Mouse (Mus musculus) splenic B cell, adult 2 months (primary cell): Measurements from ENCODE around the gene Psmb7.

Source experiments
- DNase-seq: peaks from one replicate; pipeline ENCODE4 v3.0.0-alpha.2; 2011; ENCODE audit warnings: low read depth, low spot score
- H3K27me3 ChIP-seq: 2 replicates; pipeline ENCODE4 v1.6.1; 2012; ENCODE audit warnings: mild to moderate bottlenecking, low read length, moderate library complexity, mixed read lengths; ENCODE audit not compliant: control insufficient read depth, poor library complexity, insufficient read depth, severe bottlenecking
- H3K36me3 ChIP-seq: 2 replicates; pipeline ENCODE4 v1.6.1; 2012; ENCODE audit warnings: mild to moderate bottlenecking, low read length, moderate library complexity, mixed read lengths; ENCODE audit not compliant: control insufficient read depth, poor library complexity, insufficient read depth, severe bottlenecking

Psmb7 gene

GRCm38 (mm10) chr2:38653293-38653619, 9.4 kb upstream of the Psmb7 start:
- Histone ChIP-seq H3K27me3 (no peaks in the 10 kb centered on the region), H3K36me3 (no peaks in the 10 kb centered on the region)
- DNase-seq = no peak

GRCm38 (mm10) chr2:38652565-38653292, 8.8 kb upstream of the Psmb7 start:
- no peaks in the 10 kb centered on the region for H3K36me3 ChIP-seq
- no peak for DNase-seq
- H3K27me3 ChIP-seq = no peaks in the 10 kb centered on the region

DNA sequence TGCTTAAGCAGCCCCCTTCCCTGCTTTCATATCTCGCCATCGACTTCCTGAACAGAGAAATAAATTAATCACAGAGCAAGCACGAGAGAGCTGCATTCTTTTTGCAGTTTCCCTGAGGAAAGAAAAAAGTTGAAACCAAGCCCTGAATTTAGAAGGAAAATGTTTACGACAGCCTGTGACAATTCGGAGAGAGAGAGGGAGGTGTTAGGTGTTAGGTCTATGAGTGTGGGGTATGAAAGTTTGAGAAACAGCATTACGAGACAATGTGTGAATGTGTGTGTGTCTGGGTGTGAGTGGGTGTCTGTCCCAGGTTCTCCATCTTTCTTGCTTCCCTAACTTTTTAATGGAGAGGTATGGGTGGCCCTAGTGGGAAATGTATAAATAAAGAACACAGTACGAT, 8.2 kb upstream of the Psmb7 start:
- Histone ChIP-seq H3K27me3 (no peaks in the 10 kb centered on the region), H3K36me3 (no peaks in the 10 kb centered on the region)
- DNase-seq = no peak

DNA sequence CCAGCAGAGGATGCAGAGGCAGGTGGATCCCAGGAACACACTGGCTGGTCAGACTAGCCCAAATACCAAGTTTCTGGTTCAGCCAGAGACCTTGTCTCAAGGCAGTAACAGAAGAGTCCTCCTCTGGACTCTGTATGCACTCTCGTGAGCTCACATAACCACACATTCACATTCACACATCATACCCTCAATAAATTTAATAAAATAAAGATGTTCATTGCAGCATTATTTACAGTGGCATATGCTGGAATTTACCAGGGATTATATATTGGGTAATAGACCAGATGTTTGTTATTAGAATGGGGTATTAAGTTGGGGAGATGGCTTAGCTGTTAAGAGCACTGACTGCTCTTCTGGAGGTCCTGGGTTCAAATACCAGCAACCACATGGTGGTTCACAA, 6.5 kb upstream of the Psmb7 start:
- no peak for DNase-seq
- Histone ChIP-seq H3K36me3 (no peaks in the 10 kb centered on the region), H3K27me3 (no peaks in the 10 kb centered on the region)

DNA sequence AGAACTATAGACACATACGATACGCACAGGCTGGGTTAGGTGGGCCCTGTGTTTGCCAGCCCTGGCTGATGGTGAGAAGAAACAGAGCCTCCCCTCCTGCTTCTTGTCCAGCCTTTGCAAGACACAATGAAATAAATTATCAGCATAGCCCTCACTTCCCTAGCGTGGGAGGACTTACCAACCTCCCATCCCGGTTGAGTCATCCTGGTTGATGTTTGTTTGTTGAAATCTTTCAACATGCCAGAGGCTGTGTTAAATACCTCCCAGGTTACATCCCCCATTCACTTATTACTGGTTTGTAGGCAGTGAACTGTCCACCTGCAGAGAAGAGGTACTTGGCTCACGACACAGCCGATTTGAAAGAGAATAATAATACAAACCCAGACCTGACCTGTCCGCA, 3.8 kb upstream of the Psmb7 start:
- no peaks in the 10 kb centered on the region for H3K27me3 ChIP-seq
- H3K36me3 ChIP-seq = no peaks in the 10 kb centered on the region
- no peak for DNase-seq

DNA sequence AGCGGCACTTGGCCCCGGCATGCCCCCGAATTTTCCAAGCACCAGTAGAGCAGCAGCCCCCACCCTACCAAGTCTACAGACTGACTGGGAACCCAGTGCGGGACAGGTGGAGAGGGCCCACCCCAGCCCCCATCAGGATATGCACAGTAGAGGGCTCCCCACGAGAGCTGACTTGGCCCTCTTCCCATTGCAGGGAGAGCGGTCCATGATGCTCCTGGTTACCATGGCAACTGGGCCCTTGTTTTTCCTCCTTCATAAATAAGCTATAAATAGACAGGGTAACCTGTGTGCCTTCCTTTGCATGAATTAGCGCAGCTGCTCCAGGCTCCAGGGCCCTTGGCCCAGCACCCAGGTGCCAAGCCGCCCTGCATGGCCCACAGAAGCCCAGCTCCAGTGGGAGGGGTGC, 3.3 kb upstream of the Psmb7 start:
- no peaks in the 10 kb centered on the region for H3K27me3 ChIP-seq
- no peaks in the 10 kb centered on the region for H3K36me3 ChIP-seq
- DNase-seq = no peak

- DNase-seq = peak; percentile 55
- Histone ChIP-seq H3K27me3 (no peaks in the 10 kb centered on the region), H3K36me3 (no peaks in the 10 kb centered on the region)
Measured at GRCm38 (mm10) chr2:38645936-38646335, 2.0 kb upstream of the Psmb7 start.

DNA sequence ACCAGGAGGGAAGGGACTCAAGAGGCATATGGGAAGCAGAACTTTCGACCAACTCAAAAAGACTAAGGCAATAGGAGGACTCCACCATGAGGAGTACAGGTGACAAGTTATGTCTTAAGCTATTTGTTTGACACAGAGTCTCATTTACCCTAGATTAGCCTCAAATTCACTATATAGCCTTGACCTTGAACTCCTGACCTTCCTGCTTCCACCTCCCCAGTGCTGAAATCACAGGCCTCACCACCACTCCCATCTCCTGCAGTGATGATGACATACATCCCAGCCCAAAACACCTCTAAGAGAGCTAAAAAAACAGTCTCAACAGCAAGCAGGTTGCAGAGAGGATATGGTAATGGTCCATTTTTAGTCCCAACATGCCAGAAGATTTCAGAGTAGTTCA, 2.1 kb downstream of the Psmb7 start:
- H3K27me3 ChIP-seq = no peaks in the 10 kb centered on the region
- DNase-seq = no peak
- peaks cover 10% of the 10 kb centered on the region; the same call in 1 of the 2 replicates for H3K36me3 ChIP-seq

DNA sequence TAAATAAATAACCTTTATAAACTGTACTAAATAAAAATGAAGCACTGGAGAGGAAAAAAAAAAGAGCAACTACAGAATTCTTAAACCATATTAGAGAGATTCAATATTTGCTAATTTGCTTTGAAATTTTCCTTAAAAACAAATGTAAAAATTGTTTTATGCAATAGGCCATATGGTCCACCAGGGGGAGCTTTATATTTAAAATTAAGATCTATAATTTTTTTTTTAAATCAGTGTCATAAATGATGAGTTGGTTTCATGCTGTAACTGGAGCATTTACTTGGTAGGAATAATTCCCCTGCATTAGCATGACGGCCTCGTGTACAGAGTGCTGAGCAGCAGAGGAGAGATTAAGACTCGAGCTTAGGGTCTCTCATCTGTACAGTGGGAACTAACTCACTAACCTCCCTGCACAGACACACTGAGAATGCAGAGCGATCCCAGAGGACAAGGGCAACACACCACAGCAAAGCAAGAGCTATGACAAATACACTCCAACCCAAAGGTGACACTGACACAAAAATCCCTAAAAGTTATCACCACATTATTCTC, 6.1 kb downstream of the Psmb7 start:
- peaks cover 14% of the 10 kb centered on the region for H3K36me3 ChIP-seq
- peak; percentile 8 for DNase-seq
- no peaks in the 10 kb centered on the region for H3K27me3 ChIP-seq

GRCm38 (mm10) chr2:38630574-38630973, 13.3 kb downstream of the Psmb7 start:
- no peak for DNase-seq
- Histone ChIP-seq H3K36me3 (peaks cover 9% of the 10 kb centered on the region), H3K27me3 (no peaks in the 10 kb centered on the region)

DNA sequence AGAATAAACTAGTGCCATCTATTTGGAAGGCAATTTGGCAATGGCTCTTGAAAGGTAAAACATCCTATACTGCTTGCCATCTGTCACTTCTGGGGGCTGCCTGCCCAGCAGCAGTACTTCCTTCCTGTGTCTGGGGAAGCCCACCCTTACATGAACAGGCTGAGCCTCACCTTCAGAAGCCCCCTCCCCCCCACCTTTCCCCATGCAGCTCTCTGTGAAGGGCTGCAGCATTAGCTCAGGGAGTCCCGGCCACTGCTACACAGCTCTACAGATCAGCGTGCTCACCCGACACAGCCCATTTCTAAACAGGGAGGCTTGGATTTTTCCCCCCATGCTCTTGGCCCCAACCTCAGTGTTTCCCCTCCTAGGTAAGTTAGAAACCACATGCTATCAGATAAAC, 14.4 kb downstream of the Psmb7 start:
- DNase-seq = no peak
- H3K27me3 ChIP-seq = no peaks in the 10 kb centered on the region

DNA sequence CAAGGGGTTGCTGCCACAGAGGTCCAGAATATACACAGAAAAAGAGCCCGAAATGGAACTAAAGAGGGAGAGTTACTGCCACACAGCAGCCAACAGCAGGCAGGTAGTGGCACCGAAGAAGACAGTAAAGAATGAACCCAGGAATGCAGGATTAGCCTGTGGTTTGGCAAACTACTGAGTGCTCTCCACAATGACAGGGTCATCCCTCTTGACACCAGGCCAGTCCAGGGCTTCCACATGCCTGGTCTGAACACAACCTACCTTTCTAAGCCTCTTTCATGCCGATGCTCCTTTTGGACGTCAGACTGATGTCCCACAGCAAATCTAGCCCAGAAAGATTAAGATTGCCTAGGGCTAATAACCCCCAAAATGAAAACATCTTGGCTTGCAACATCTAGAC, 15.1 kb downstream of the Psmb7 start:
- no peak for DNase-seq
- H3K36me3 ChIP-seq = peaks cover 8% of the 10 kb centered on the region
- no peaks in the 10 kb centered on the region for H3K27me3 ChIP-seq

More for the DNA sequence above, 14.4 kb downstream of the Psmb7 start:
- H3K36me3 ChIP-seq = peaks cover 8% of the 10 kb centered on the region

DNA sequence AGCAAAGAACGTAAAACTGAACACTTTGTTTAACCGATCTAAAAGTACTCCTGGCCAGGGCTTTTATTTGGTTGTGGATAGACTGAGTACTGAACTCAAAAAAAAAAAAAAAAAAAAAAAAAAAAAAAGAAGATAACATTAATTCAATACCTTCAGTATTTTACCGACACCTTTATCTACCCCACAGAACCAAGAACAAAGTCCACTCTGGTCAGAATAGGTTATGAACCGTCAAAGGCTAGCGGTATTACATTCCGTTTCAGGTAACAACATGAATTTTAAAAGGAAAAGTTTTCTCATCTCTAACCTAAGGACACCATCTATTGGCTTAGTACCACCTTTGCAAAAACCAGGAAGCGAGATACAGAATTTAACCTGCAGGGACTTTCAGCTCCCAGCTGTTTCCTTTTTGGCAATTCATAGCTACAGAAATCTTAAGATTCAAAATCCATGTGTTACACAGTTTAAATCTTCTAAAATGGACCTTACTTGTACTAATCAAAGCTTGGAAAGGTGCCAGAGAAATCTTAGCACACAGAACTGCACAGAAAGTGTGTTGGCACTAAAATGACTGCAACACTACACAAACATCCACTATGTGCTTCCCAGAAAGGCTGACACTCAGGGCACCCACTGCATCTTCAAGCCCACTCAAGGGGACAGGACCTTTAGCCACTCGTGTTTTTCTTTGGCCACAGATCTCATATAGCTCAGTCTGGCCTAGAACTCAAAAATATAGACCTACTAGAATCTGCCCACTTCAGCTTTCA, 19.9 kb downstream of the Psmb7 start:
- no peak for DNase-seq
- Histone ChIP-seq H3K27me3 (no peaks in the 10 kb centered on the region), H3K36me3 (peaks cover 4% of the 10 kb centered on the region; the same call in 1 of the 2 replicates)

GRCm38 (mm10) chr2:38623411-38623810, 20.5 kb downstream of the Psmb7 start:
- no peak for DNase-seq
- Histone ChIP-seq H3K36me3 (peaks cover 4% of the 10 kb centered on the region; the same call in 1 of the 2 replicates), H3K27me3 (no peaks in the 10 kb centered on the region)

- no peak for DNase-seq
- Histone ChIP-seq H3K27me3 (no peaks in the 10 kb centered on the region), H3K36me3 (peaks cover 6% of the 10 kb centered on the region; the same call in 1 of the 2 replicates)
Measured at GRCm38 (mm10) chr2:38621610-38622021, 22.3 kb downstream of the Psmb7 start.
